Mouse (Mus musculus) retina, postnatal 1 day (tissue): Measurements from ENCODE around the gene Ankrd24.
"Not testable (repeated sequence)": the region's sequence is repeated elsewhere in the genome, so short reads cannot be mapped to it uniquely, and the experiment has no call there.

Source experiments
- DNase-seq: peaks from one replicate; pipeline ENCODE4 v3.0.0-alpha.2; 2012

Ankrd24 gene

GRCm38 (mm10) chr10:81645391-81645790, 17.1 kb downstream of the Ankrd24 start:
- no peak for DNase-seq

GRCm38 (mm10) chr10:81646015-81646555, 17.7 kb downstream of the Ankrd24 start:
- DNase-seq, result no peak

GRCm38 (mm10) chr10:81648803-81649775, 20.7 kb downstream of the Ankrd24 start, which contains the start of gene Gm10778:
TSS of gene Gm10778 (plus strand) at chr10:81649059.
- DNase-seq, result peak; percentile 95

GRCm38 (mm10) chr10:81655178-81655577, 26.8 kb downstream of the Ankrd24 start:
- no peak for DNase-seq

GRCm38 (mm10) chr10:81656174-81656573, 27.8 kb downstream of the Ankrd24 start:
- no peak for DNase-seq

GRCm38 (mm10) chr10:81687114-81687513, 58.8 kb downstream of the Ankrd24 start:
- DNase-seq, result not testable (repeated sequence)
